Mouse (Mus musculus) heart, postnatal 36 days (tissue): ENCODE data around the gene Cbr4. TPM values are rescaled to one million over a fixed set of nuclear protein-coding genes. Genes with fewer than 3 reads are reported as not detected.

ENCODE experiments used
- DNase-seq, 2 experiments: peaks; one replicate each; pipeline ENCODE4 v3.0.0; 2021 to 2022
- intact Hi-C: fragments of 180-260 bp; cut with DNase I; formaldehyde crosslinking; loops from one replicate; pipeline ENCODE4 v1.15.1; 2025
- total RNA-seq, 2 experiments: library from RNA; stranded (reverse); gene quantifications; 2 replicates each; pipeline ENCODE4 v1.2.3; 2021

The Cbr4 gene
- total RNA-seq, 2 experiments from 2014 or later, result 78.4 to 82.9 TPM

GRCm38 (mm10) chr8:61537471-61537870 is 49.9 kb downstream of the Cbr4 start:
- DNase-seq, result peak; percentile 33 to 51
- intact Hi-C loops, result loop anchor here (10.0 kb wide), 1 partner anchor 507 kb away; no protein-coding TSS in a partner anchor

- intact Hi-C loops, result loop anchor here (1.0 to 10.0 kb wide), 4 partner anchors 147 to 505 kb away; no protein-coding TSS in a partner anchor
- peak; percentile 85 to 92 for DNase-seq
Observed at GRCm38 (mm10) chr8:61539828-61540500, 52.4 kb downstream of the Cbr4 start.

- no peak for DNase-seq
- intact Hi-C loops, result no loop called here
Observed at GRCm38 (mm10) chr8:61549585-61549984, 62.1 kb downstream of the Cbr4 start.

GRCm38 (mm10) chr8:61550006-61550748 is 62.6 kb downstream of the Cbr4 start:
- intact Hi-C loops, result loop anchor here (5.0 kb wide), 1 partner anchor 42 kb away; no protein-coding TSS in a partner anchor

GRCm38 (mm10) chr8:61552221-61552620 is 64.7 kb downstream of the Cbr4 start:
- DNase-seq, result no peak
- intact Hi-C loops, result loop anchor here (5.0 kb wide), 1 partner anchor 40 kb away; no protein-coding TSS in a partner anchor

More at GRCm38 (mm10) chr8:61550006-61550748, 62.6 kb downstream of the Cbr4 start:
- no peak for DNase-seq

GRCm38 (mm10) chr8:61552755-61553402 is 65.3 kb downstream of the Cbr4 start:
- no peak for DNase-seq

GRCm38 (mm10) chr8:61555343-61555742 is 67.8 kb downstream of the Cbr4 start:
- intact Hi-C loops, result no loop called here
- no peak for DNase-seq

More at GRCm38 (mm10) chr8:61552755-61553402, 65.3 kb downstream of the Cbr4 start:
- intact Hi-C loops, result loop anchor here (5.0 kb wide), 1 partner anchor 39 kb away; no protein-coding TSS in a partner anchor

GRCm38 (mm10) chr8:61556219-61556618 is 68.7 kb downstream of the Cbr4 start:
- DNase-seq, result no peak
- intact Hi-C loops, result no loop called here
